Mouse (Mus musculus): ENCODE data around the gene Marf1. TPM values are rescaled to one million over a fixed set of nuclear protein-coding genes. Genes with fewer than 3 reads are reported as not detected.

The Marf1 gene
- polyA plus RNA-seq (2015; fragmentation: Nextera tagmentation; extraction: Ambion mirVana), result 14.9 and 15.3 TPM in 2 replicates

- Histone ChIP-seq H3K27ac (peak within 1 kb of the TSS; percentile 89), H3K9ac (peak within 1 kb of the TSS; percentile 62), H3K9me3 (no peaks in the 10 kb centered on the region), H3K36me3 (0 out of 2 replicates have a peak, but pooled peaks cover 7% of the 10 kb centered on the region), H3K27me3 (replicated peaks) (no peaks in the 10 kb centered on the region), H3K4me2 (peak within 1 kb of the TSS; percentile 73), H3K4me3 (replicated peaks) (peak within 1 kb of the TSS; percentile 65), H3K4me1 (peaks cover 7% of the 10 kb centered on the region; the same call in 1 of the 2 replicates)
- peak; percentile 93 for ATAC-seq (ENCODE audit: insufficient read depth, low FRiP score, low read depth)
- WGBS, result under 1% methylated on average over 38 of the region's 43 CpGs
Observed at GRCm38 (mm10) chr16:14162988-14163416, at the start of gene Marf1, which contains the start of gene Nde1. TSS of gene Marf1 (minus strand) at chr16:14163351. TSS of gene Nde1 (plus strand) at chr16:14163275.

- WGBS, result 68% methylated on average over 4 of the region's 4 CpGs
- H3K4me2 ChIP-seq, result no peak overlapping the region
- H3K27ac ChIP-seq, result no peak overlapping the region
Observed at GRCm38 (mm10) chr16:14198798-14199197, 35.6 kb upstream of the Marf1 start.

GRCm38 (mm10) chr16:14195427-14195826 is 32.3 kb upstream of the Marf1 start:
- Histone ChIP-seq H3K4me2 (no peak overlapping the region), H3K9ac (no peak overlapping the region), H3K27me3 (replicated peaks) (no peaks in the 10 kb centered on the region), H3K9me3 (no peaks in the 10 kb centered on the region), H3K4me1 (no peaks in the 10 kb centered on the region), H3K27ac (no peak overlapping the region), H3K36me3 (peaks cover 24% of the 10 kb centered on the region), H3K4me3 (replicated peaks) (no peak overlapping the region)
- WGBS, result 24% methylated on average over 1 of the region's 1 CpGs
- ATAC-seq (ENCODE audit: insufficient read depth, low FRiP score, low read depth), result no peak

More at GRCm38 (mm10) chr16:14198798-14199197, 35.6 kb upstream of the Marf1 start:
- ATAC-seq (ENCODE audit: insufficient read depth, low FRiP score, low read depth), result no peak
- H3K9me3 ChIP-seq, result no peaks in the 10 kb centered on the region
- no peaks in the 10 kb centered on the region for H3K27me3 ChIP-seq (replicated peaks)
- no peak overlapping the region for H3K4me3 ChIP-seq (replicated peaks)
- H3K9ac ChIP-seq, result no peak overlapping the region
- H3K36me3 ChIP-seq, result no peaks in the 10 kb centered on the region
- no peaks in the 10 kb centered on the region for H3K4me1 ChIP-seq

GRCm38 (mm10) chr16:14194164-14194950 is 31.2 kb upstream of the Marf1 start:
- H3K27me3 ChIP-seq (replicated peaks), result no peaks in the 10 kb centered on the region
- no peak overlapping the region for H3K9ac ChIP-seq
- no peak overlapping the region for H3K4me3 ChIP-seq (replicated peaks)
- H3K36me3 ChIP-seq, result peaks cover 33% of the 10 kb centered on the region
- ATAC-seq (ENCODE audit: insufficient read depth, low FRiP score, low read depth), result no peak
- H3K27ac ChIP-seq, result no peak overlapping the region
- H3K4me2 ChIP-seq, result no peak overlapping the region
- WGBS, result 61% methylated on average over 9 of the region's 9 CpGs
- no peaks in the 10 kb centered on the region for H3K4me1 ChIP-seq
- H3K9me3 ChIP-seq, result no peaks in the 10 kb centered on the region

GRCm38 (mm10) chr16:14185516-14185915 is 22.4 kb upstream of the Marf1 start:
- Histone ChIP-seq H3K27me3 (replicated peaks) (no peaks in the 10 kb centered on the region), H3K4me1 (no peaks in the 10 kb centered on the region), H3K27ac (no peak overlapping the region), H3K4me2 (no peak overlapping the region), H3K9me3 (no peaks in the 10 kb centered on the region), H3K36me3 (peaks cover 68% of the 10 kb centered on the region), H3K4me3 (replicated peaks) (no peak overlapping the region), H3K9ac (no peak overlapping the region)
- WGBS, result 95% methylated on average over 5 of the region's 5 CpGs
- no peak for ATAC-seq (ENCODE audit: insufficient read depth, low FRiP score, low read depth)

GRCm38 (mm10) chr16:14183856-14184255 is 20.7 kb upstream of the Marf1 start:
- no peak for ATAC-seq (ENCODE audit: insufficient read depth, low FRiP score, low read depth)
- Histone ChIP-seq H3K4me3 (replicated peaks) (no peak overlapping the region), H3K9me3 (no peaks in the 10 kb centered on the region), H3K4me2 (no peak overlapping the region), H3K4me1 (no peaks in the 10 kb centered on the region), H3K27me3 (replicated peaks) (no peaks in the 10 kb centered on the region), H3K27ac (no peak overlapping the region), H3K9ac (no peak overlapping the region), H3K36me3 (peaks cover 71% of the 10 kb centered on the region)
- WGBS, result 77% methylated on average over 1 of the region's 1 CpGs

- WGBS, result 77% methylated on average over 5 of the region's 5 CpGs
- Histone ChIP-seq H3K9me3 (no peaks in the 10 kb centered on the region), H3K27me3 (replicated peaks) (no peaks in the 10 kb centered on the region), H3K9ac (no peak overlapping the region), H3K4me1 (no peaks in the 10 kb centered on the region), H3K36me3 (peaks cover 72% of the 10 kb centered on the region), H3K4me3 (replicated peaks) (no peak overlapping the region), H3K27ac (no peak overlapping the region), H3K4me2 (no peak overlapping the region)
- no peak for ATAC-seq (ENCODE audit: insufficient read depth, low FRiP score, low read depth)
Observed at GRCm38 (mm10) chr16:14182360-14182759, 19.2 kb upstream of the Marf1 start.

GRCm38 (mm10) chr16:14180163-14180733 is 17.1 kb upstream of the Marf1 start:
- Histone ChIP-seq H3K4me1 (no peaks in the 10 kb centered on the region), H3K4me2 (no peak overlapping the region), H3K9me3 (no peaks in the 10 kb centered on the region), H3K27ac (no peak overlapping the region), H3K36me3 (peaks cover 68% of the 10 kb centered on the region), H3K9ac (no peak overlapping the region), H3K4me3 (replicated peaks) (no peak overlapping the region), H3K27me3 (replicated peaks) (no peaks in the 10 kb centered on the region)
- no peak for ATAC-seq (ENCODE audit: insufficient read depth, low FRiP score, low read depth)
- WGBS, result 75% methylated on average over 6 of the region's 6 CpGs

- Histone ChIP-seq H3K4me1 (no peaks in the 10 kb centered on the region), H3K4me3 (replicated peaks) (no peak overlapping the region), H3K9ac (no peak overlapping the region), H3K9me3 (no peaks in the 10 kb centered on the region), H3K27me3 (replicated peaks) (no peaks in the 10 kb centered on the region), H3K4me2 (no peak overlapping the region), H3K36me3 (peaks cover 61% of the 10 kb centered on the region), H3K27ac (no peak overlapping the region)
- no peak for ATAC-seq (ENCODE audit: insufficient read depth, low FRiP score, low read depth)
- 48% methylated on average over 3 of the region's 3 CpGs for WGBS
Observed at GRCm38 (mm10) chr16:14178041-14178440, 14.9 kb upstream of the Marf1 start.

- no peak for ATAC-seq (ENCODE audit: insufficient read depth, low FRiP score, low read depth)
- Histone ChIP-seq H3K4me3 (replicated peaks) (no peak overlapping the region), H3K9ac (no peak overlapping the region), H3K27ac (no peak overlapping the region), H3K4me2 (no peak overlapping the region), H3K9me3 (no peaks in the 10 kb centered on the region), H3K4me1 (no peaks in the 10 kb centered on the region; the same call in 1 of the 2 replicates), H3K27me3 (replicated peaks) (no peaks in the 10 kb centered on the region), H3K36me3 (peaks cover 44% of the 10 kb centered on the region)
- 94% methylated on average over 1 of the region's 1 CpGs for WGBS
Observed at GRCm38 (mm10) chr16:14169706-14170105, 6.6 kb upstream of the Marf1 start.

- no peak for ATAC-seq (ENCODE audit: insufficient read depth, low FRiP score, low read depth)
- Histone ChIP-seq H3K4me1 (peaks cover 5% of the 10 kb centered on the region; the same call in 1 of the 2 replicates), H3K9me3 (no peaks in the 10 kb centered on the region), H3K27ac (no peak overlapping the region), H3K9ac (no peak overlapping the region), H3K4me3 (replicated peaks) (no peak overlapping the region), H3K27me3 (replicated peaks) (no peaks in the 10 kb centered on the region), H3K36me3 (peaks cover 27% of the 10 kb centered on the region), H3K4me2 (no peak overlapping the region)
- 89% methylated on average over 4 of the region's 4 CpGs for WGBS
Observed at GRCm38 (mm10) chr16:14166490-14166889, 3.3 kb upstream of the Marf1 start.

- 2% methylated on average over 10 of the region's 10 CpGs for WGBS
- Histone ChIP-seq H3K36me3 (0 out of 2 replicates have a peak, but pooled peaks cover 7% of the 10 kb centered on the region), H3K27ac (peak overlapping the region; percentile 89), H3K4me1 (peaks cover 5% of the 10 kb centered on the region; the same call in 1 of the 2 replicates), H3K4me3 (replicated peaks) (peak overlapping the region; percentile 65), H3K27me3 (replicated peaks) (no peaks in the 10 kb centered on the region), H3K9ac (peak overlapping the region; percentile 62), H3K9me3 (no peaks in the 10 kb centered on the region), H3K4me2 (peak overlapping the region; percentile 73)
- no peak for ATAC-seq (ENCODE audit: insufficient read depth, low FRiP score, low read depth)
Observed at GRCm38 (mm10) chr16:14163731-14164130, 580 bp upstream of the Marf1 start.

All from stomach, embryonic 15.5 days (tissue).